Mouse (Mus musculus) hindbrain, postnatal 0 days (tissue): ENCODE measurements around the gene Baz2a. TPM values are rescaled to one million over a fixed set of nuclear protein-coding genes. Genes with fewer than 3 reads are reported as not detected.

Experiments used
- ATAC-seq: fragments of 200-750 bp; cut with Nextera tagmentation; 2 replicates; pipeline ENCODE4 v1.8.0; 2017; ENCODE audit warnings: mild to moderate bottlenecking, moderate TSS enrichment, moderate library complexity
- DNase-seq: peaks from one replicate; pipeline ENCODE4 v3.0.0-alpha.2; 2015; ENCODE audit warnings: low spot score
- H3K27ac ChIP-seq: fragments of 300-500 bp; sonication (generic); 2 replicates; pipeline ENCODE4 v1.5.1; 2014; ENCODE audit warnings: mild to moderate bottlenecking
- H3K27me3 ChIP-seq: fragments of 300-500 bp; sonication (generic); 2 replicates; pipeline ENCODE4 v1.6.1; 2014; ENCODE audit warnings: low read length, mixed read lengths; ENCODE audit not compliant: insufficient read depth
- H3K36me3 ChIP-seq: fragments of 300-500 bp; sonication (generic); 2 replicates; pipeline ENCODE4 v1.6.1; 2014; ENCODE audit warnings: low read length, mixed read lengths; ENCODE audit not compliant: insufficient read depth
- H3K4me1 ChIP-seq: fragments of 300-500 bp; sonication (generic); 2 replicates; pipeline ENCODE4 v1.6.1; 2014; ENCODE audit warnings: antibody characterized with exemption, low read length, mixed read lengths; ENCODE audit not compliant: insufficient read depth
- H3K4me2 ChIP-seq: fragments of 300-500 bp; sonication (generic); 2 replicates; pipeline ENCODE4 v1.6.1; 2014; ENCODE audit warnings: low read depth, mild to moderate bottlenecking, low read length, moderate library complexity, mixed read lengths
- H3K4me3 ChIP-seq: fragments of 300-500 bp; sonication (generic); 2 replicates; pipeline ENCODE4 v1.5.1; 2014; ENCODE audit warnings: low read length
- H3K9ac ChIP-seq: fragments of 300-500 bp; sonication (generic); replicated peaks from 2 replicates; pipeline ENCODE4 v1.6.1; 2014; ENCODE audit warnings: mild to moderate bottlenecking, low read length, moderate library complexity, mixed read lengths
- H3K9me3 ChIP-seq: fragments of 300-500 bp; sonication (generic); 2 replicates; pipeline ENCODE4 v1.6.1; 2016; ENCODE audit warnings: low read length, mixed read lengths
- CTCF ChIP-seq: IDR thresholded peaks from 2 replicates; pipeline ENCODE4 v1.5.1; 2016; ENCODE audit warnings: antibody characterized with exemption, control low read depth, low read depth
- WGBS: fragments of 180-500 bp; shearing (Covaris S2); extraction: QIAGEN DNeasy Blood & Tissue Kit; methylation state at CpG from one replicate; pipeline ENCODE4 v1.1.7; 2014; 5-methylcytosine and 5-hydroxymethylcytosine counted together
- polyA plus RNA-seq: library from polyadenylated mRNA; unstranded; fragments of >200 nt; fragmentation: Nextera tagmentation; extraction: Ambion mirVana; gene quantifications from 2 replicates; pipeline ENCODE4 v1.2.1, GENCODE M21; 2015
- total RNA-seq: library from RNA; depleted of rRNA; stranded (reverse); fragments of >200 nt; gene quantifications from 2 replicates; pipeline ENCODE4 v1.2.3, GENCODE M21; 2014

The Baz2a gene
- total and polyA plus RNA-seq, 2 experiments from 2014 or later: 10.6 to 14.3 TPM

GRCm38 (mm10) chr10:128131812-128132211 lies 40.4 kb downstream of the Baz2a start:
- H3K9ac ChIP-seq: no peak overlapping the region
- no peaks in the 10 kb centered on the region for H3K9me3 ChIP-seq
- no peak for TF ChIP-seq CTCF
- peaks cover 26% of the 10 kb centered on the region for H3K36me3 ChIP-seq
- H3K27me3 ChIP-seq: no peaks in the 10 kb centered on the region
- no peak overlapping the region for H3K4me2 ChIP-seq
- no peak for DNase-seq
- H3K27ac ChIP-seq: no peak overlapping the region
- H3K4me1 ChIP-seq: no peaks in the 10 kb centered on the region
- H3K4me3 ChIP-seq: no peak overlapping the region
- peak; percentile 27; the same call in 1 of the 2 replicates for ATAC-seq

- peak; percentile 27 for DNase-seq
Observed at GRCm38 (mm10) chr10:128133650-128134332, 42.4 kb downstream of the Baz2a start.

GRCm38 (mm10) chr10:128135374-128135773 lies 44.0 kb downstream of the Baz2a start:
- no peak overlapping the region for H3K4me2 ChIP-seq
- H3K9me3 ChIP-seq: no peaks in the 10 kb centered on the region
- H3K27me3 ChIP-seq: no peaks in the 10 kb centered on the region
- no peaks in the 10 kb centered on the region for H3K4me1 ChIP-seq
- ATAC-seq (no peak), DNase-seq (no peak)
- H3K4me3 ChIP-seq: no peak overlapping the region
- 93% methylated on average over 6 of the region's 6 CpGs for WGBS
- 0 out of 2 replicates have a peak, but pooled peaks cover 1% of the 10 kb centered on the region for H3K36me3 ChIP-seq
- H3K9ac ChIP-seq: no peak overlapping the region
- no peak for TF ChIP-seq CTCF
- H3K27ac ChIP-seq: no peak overlapping the region

More at GRCm38 (mm10) chr10:128133650-128134332, 42.4 kb downstream of the Baz2a start:
- H3K4me1 ChIP-seq: no peaks in the 10 kb centered on the region
- no peak overlapping the region for H3K4me3 ChIP-seq
- H3K36me3 ChIP-seq: 0 out of 2 replicates have a peak, but pooled peaks cover 13% of the 10 kb centered on the region
- no peak for TF ChIP-seq CTCF
- H3K27me3 ChIP-seq: no peaks in the 10 kb centered on the region
- H3K9ac ChIP-seq: no peak overlapping the region
- ATAC-seq: peak; percentile 50
- peak overlapping the region; percentile 23 for H3K27ac ChIP-seq
- H3K9me3 ChIP-seq: no peaks in the 10 kb centered on the region
- H3K4me2 ChIP-seq: peak overlapping the region; percentile 4; the same call in 1 of the 2 replicates
- 20% methylated on average over 13 of the region's 13 CpGs for WGBS

- no peak overlapping the region for H3K27ac ChIP-seq
- ATAC-seq (no peak), DNase-seq (peak; percentile 68)
- no peaks in the 10 kb centered on the region for H3K4me1 ChIP-seq
- 71% methylated on average over 12 of the region's 12 CpGs for WGBS
- peak; percentile 77 for TF ChIP-seq CTCF
- H3K27me3 ChIP-seq: no peaks in the 10 kb centered on the region
- H3K9ac ChIP-seq: no peak overlapping the region
- H3K4me2 ChIP-seq: no peak overlapping the region
- H3K4me3 ChIP-seq: no peak overlapping the region
- H3K36me3 ChIP-seq: no peaks in the 10 kb centered on the region
- no peaks in the 10 kb centered on the region for H3K9me3 ChIP-seq
Observed at GRCm38 (mm10) chr10:128140236-128140952, 49.0 kb downstream of the Baz2a start.

GRCm38 (mm10) chr10:128142165-128142564 lies 50.8 kb downstream of the Baz2a start:
- ATAC-seq: no peak
- 59% methylated on average over 2 of the region's 2 CpGs for WGBS
- peak; percentile 18 for DNase-seq
- peak; percentile 38 for TF ChIP-seq CTCF
- H3K9me3 ChIP-seq: no peaks in the 10 kb centered on the region
- no peaks in the 10 kb centered on the region for H3K27me3 ChIP-seq
- no peak overlapping the region for H3K4me2 ChIP-seq
- H3K9ac ChIP-seq: no peak overlapping the region
- no peak overlapping the region for H3K27ac ChIP-seq
- H3K4me3 ChIP-seq: no peak overlapping the region
- H3K36me3 ChIP-seq: no peaks in the 10 kb centered on the region
- H3K4me1 ChIP-seq: no peaks in the 10 kb centered on the region

GRCm38 (mm10) chr10:128143659-128144058 lies 52.3 kb downstream of the Baz2a start:
- Histone ChIP-seq H3K27me3 (no peaks in the 10 kb centered on the region), H3K4me2 (no peak overlapping the region), H3K9me3 (no peaks in the 10 kb centered on the region), H3K27ac (no peak overlapping the region), H3K9ac (no peak overlapping the region), H3K36me3 (no peaks in the 10 kb centered on the region), H3K4me1 (no peaks in the 10 kb centered on the region), H3K4me3 (no peak overlapping the region)
- TF ChIP-seq CTCF: no peak
- 81% methylated on average over 4 of the region's 4 CpGs for WGBS
- no peak for DNase-seq
- ATAC-seq: no peak

- Histone ChIP-seq H3K27ac (no peak overlapping the region), H3K36me3 (no peaks in the 10 kb centered on the region), H3K9ac (no peak overlapping the region), H3K4me1 (no peaks in the 10 kb centered on the region), H3K4me3 (no peak overlapping the region), H3K4me2 (no peak overlapping the region), H3K27me3 (no peaks in the 10 kb centered on the region), H3K9me3 (no peaks in the 10 kb centered on the region)
- DNase-seq (no peak), ATAC-seq (no peak)
- WGBS: 76% methylated on average over 2 of the region's 2 CpGs
- TF ChIP-seq CTCF: no peak
Observed at GRCm38 (mm10) chr10:128144961-128145360, 53.6 kb downstream of the Baz2a start.
